Mouse (Mus musculus) megakaryocyte-erythroid progenitor cell, adult 5-6 weeks (primary cell): ENCODE results near the gene Tpp1. TPM values are rescaled to one million over a fixed set of nuclear protein-coding genes. Genes with fewer than 3 reads are reported as not detected.

Experiments used
- ATAC-seq: replicated peaks from 2 replicates; pipeline ENCODE4 v1.8.0; 2016; ENCODE audit warnings: mild to moderate bottlenecking, inconsistent platforms; ENCODE audit not compliant: severe bottlenecking, poor library complexity, low FRiP score, low TSS enrichment
- total RNA-seq, 2 experiments: library from RNA; stranded (forward) in 1 of 2; stranded (reverse) in 1 of 2; fragments of 200-1000, 215-1000 nt in 1 of 2; fragments of >200 nt in 1 of 2; fragmentation: Nextera tagmentation in 1 of 2; gene quantifications; 2 replicates each; pipeline ENCODE4 v1.2.3; 2014 to 2017

Tpp1 gene
- total RNA-seq (2014; fragmentation: Nextera tagmentation) (80.7 and 98.6 TPM in 2 replicates), total RNA-seq (2017) (26.8 and 37.9 TPM in 2 replicates)

DNA sequence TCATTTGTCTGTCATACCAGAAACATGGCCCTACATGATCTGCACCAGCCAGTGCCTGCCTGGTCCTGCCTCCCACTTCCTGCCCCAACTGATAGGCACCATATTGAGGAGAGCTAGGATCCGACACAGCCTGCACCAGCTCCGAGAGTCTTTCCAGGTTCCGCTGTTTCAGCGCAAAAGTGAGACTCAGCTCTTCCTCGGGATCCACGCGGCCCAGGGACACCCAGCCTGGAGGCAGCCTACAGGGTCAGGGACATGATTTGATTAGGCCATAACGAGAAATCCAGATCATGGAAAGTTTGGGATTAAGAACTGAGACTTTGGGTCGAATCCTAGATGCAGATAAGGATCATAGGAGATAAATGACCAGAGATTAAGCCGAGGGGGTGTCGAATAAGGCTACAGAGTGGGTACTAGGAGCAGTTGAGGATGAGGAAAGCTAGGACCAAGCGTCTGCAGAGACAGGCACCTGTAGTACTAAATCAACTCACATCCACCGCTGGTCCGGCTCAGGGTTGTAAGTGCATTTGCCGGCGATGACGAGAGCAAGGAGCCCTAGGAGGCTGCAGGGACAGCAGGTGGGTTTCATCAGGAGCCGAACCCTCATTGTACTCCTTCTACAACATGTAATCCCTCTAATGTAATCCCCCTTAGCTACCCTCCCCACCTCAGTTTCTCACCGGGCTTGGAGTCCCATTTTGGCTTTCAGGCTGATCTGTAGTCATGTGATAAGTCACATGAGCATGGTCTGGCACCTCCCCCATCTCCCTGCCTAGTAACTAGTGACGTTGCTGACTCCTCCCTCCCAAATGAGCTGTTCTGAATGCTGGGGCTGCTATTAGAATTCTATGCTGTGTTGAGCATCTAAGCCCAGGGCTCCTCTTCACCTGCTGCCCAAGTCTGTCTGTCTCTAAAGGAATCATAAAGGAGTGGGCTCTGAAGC lies at the start of gene Tpp1:
Tpp1 (minus strand) TSS at position 745 of the 943 bp plus-strand sequence.
- peak; percentile 95 for ATAC-seq

DNA sequence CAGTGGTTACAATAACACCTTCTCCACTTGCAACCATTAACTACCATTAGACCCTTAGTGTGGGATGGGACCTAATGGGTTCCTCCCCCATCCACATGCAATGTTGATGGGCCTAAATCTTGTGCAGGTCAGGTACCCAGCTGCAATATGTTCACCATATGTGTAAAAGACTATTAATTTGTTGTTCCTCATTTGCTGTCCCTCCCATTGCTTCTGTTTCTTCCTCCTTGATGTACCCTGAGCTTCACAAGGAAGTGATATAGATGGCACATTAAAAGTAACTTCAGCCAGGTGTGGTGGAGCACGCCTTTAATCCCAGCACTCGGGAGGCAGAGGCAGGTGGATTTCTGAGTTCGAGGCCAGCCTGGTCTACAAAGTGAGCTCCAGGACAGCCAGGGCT lies 44.9 kb upstream of the Tpp1 start:
- ATAC-seq = no peak

DNA sequence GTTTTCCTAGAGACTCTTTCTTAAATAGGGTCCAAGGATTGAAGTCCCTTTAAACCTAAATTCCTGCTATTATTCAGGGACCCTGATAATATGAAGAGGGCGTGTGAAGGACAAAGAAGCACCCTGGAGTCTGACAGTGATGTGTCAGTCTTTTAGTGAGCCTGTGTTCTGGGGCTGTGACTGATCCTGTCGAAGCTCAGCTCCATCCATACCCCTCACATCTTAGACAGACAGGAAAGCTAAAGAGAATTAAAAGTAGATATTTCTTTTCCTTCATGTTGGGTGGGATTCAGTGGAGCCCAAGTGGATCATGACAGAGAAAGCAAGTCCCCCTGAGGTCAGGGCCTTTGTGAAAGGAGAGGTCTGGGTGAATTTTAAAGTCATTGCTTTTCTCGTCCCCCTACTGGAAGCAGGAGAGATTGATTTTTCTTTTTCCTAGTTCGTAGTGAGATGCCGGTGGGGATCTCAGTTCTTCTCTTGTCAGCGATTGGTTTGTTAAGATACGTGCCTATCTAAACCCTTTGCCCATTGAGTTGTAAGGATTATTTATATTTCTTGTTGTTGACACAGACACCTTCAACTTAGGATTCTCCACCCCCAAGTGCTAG lies 43.8 kb upstream of the Tpp1 start:
- peak; percentile 71 for ATAC-seq

DNA sequence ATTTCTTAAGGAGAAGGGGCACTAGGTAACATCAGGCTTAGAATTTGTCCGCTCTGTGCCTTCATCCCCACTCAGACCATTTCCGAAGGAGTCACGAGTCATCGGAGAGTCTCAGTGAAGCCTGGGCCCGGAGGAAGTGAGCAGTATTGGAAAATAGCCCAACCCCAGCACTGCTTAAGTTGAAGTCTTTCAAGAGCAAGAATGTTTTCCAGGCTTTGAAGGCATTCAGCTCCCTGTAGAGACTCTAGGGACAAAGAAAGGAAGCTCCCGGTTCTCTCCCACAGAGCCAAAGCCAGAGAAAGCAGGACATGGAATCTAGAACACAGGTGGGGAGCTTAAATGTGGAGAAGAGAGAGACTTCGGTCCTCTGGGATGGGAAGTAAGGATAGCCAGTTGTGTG lies 41.7 kb upstream of the Tpp1 start:
- no peak for ATAC-seq

- ATAC-seq = no peak
These were observed 39.1 kb upstream of the Tpp1 start for GRCm38 (mm10) chr7:105791147-105791546.

DNA sequence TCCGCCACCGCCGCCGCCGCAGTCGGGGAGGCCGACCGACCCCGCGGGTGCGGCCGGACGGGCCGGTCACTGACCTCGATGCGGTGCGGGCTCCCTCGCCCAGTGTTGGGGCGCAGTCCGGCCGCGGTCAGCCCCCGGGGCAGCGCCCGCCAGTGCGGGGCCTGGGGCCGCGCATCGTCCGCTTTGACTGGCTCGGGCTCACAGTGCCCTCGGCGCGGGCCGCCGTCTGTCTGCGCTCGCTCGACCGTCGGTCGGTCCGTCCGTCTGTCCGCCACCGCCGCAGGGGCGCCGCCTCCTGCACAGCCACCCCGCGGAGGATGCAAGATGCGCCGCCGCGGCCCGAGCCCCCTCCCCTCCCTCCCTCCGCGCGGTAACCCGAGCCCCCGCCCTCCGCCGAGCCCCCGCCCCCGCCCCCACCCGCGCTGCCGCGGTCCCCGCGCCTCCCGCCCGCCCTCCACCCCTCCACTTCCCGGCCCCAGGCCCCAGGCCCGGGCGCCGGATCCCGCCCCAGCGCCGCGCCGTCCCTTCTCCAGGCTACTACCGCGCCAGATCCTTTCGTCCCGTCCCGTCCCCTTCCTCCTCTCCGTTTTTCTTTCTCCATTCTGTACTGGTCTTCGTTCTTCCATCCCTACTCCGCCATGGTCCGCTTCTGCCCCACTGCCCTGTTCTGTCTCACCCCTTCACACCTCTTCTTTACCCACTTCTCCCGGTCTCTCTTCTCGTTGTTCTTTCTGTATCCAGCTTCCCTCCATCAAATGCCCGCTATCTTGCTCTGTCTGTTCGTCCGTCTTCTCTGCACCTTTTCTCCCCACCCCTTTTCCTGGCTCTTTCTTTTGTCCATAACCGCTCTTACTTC lies 35.5 kb upstream of the Tpp1 start, which contains the start of gene Dchs1:
Dchs1 (minus strand) TSS at position 370 of the 856 bp plus-strand sequence.
- ATAC-seq = no peak

GRCm38 (mm10) chr7:105786506-105787284 lies 34.7 kb upstream of the Tpp1 start:
- ATAC-seq = 0 out of 2 replicates have a peak, but pooled peaks have one; percentile 8

DNA sequence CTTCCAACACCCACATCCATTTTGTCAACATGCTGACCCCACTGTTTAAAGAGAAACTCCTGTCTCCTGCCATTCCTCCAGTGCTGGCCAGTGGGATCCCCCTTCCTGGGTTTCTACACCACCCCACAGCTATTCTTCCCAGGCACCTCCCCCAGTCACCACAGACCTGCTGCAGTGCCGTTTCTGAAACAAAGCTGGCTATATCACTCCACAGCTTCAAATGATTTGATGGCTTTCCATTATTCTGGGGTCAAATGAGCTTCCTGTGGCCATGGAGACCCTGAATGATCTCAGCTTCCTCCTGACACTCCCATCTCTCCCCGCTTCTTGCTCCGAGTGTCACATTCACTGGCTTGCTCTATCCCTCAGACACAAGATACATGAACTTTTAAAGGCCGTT lies 32.5 kb upstream of the Tpp1 start:
- ATAC-seq = no peak

GRCm38 (mm10) chr7:105783861-105784260 lies 31.8 kb upstream of the Tpp1 start:
- ATAC-seq = no peak

GRCm38 (mm10) chr7:105778553-105779265 lies 26.7 kb upstream of the Tpp1 start:
- ATAC-seq = no peak

DNA sequence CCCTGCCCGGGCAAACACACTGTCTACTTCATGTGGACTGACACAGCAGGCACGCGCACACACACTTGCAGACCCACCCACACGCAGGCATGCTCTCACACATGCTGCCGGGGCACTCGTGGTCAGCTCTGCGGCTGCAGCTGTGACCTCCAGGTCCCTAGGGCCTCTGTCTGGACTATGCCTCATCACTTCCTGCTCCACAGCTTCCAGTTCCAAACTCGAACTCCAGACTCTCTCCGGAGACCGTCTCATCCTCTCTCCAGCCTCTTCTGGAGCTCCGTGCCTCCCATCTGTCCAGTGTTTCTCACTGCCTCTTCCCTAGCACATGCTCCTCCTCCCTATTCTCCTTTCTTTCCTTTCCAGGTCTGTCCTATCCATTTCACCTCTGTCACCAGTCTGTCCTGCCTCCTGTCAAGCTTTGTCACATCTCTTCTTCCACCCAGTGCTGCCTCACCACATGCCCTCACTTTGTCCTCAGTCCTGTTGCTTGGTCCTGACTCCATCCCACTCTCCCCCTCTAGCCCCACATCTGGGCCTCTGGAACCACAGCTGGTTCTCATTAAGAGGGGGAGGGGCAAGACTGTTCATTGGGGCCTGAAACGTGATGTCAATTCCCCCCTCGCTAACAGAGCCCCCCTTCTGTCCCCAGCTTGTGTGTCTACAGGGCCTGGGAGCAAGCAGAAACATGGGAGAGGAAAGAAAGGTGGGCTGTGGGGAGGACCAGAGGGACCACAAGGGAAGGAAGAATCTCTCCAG lies 25.9 kb upstream of the Tpp1 start:
- ATAC-seq = 0 out of 2 replicates have a peak, but pooled peaks have one; percentile 43

DNA sequence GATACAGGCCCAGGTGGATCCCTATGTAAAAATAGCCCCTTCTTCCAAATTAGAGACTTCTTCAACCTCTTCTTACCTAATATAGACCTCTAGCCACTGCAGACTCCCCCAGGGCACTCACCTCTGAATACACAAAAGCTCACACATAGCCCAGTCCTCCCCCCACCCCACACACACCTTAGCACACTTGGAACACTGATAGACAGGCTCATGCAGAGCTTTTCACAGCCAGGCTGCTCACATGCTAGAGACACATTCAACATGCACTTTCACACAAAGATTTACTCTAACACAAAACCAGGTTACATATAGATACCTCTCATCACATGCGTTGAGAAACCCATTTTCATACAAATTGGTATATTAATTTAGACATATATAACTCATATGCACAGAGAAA lies 25.3 kb upstream of the Tpp1 start:
- ATAC-seq = no peak

DNA sequence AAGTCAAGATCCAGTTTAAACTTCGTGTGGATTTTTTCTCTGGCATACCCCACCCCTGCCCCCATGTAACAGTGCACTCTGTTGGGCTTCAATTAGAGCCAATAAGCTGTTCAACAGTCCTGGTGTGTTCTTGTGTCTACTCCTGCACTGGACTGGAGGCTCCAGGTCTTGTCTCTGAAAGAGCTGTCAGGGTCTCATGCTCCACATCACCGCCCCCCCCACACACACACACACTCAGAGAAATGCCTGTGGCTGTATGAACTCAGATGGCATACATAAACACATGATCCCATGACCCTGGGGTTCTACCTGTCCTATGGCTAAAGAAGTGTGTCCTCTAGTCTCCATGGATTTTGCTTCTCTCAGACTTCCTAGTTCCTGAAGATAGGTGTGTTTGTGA lies 24.0 kb upstream of the Tpp1 start:
- no peak for ATAC-seq

DNA sequence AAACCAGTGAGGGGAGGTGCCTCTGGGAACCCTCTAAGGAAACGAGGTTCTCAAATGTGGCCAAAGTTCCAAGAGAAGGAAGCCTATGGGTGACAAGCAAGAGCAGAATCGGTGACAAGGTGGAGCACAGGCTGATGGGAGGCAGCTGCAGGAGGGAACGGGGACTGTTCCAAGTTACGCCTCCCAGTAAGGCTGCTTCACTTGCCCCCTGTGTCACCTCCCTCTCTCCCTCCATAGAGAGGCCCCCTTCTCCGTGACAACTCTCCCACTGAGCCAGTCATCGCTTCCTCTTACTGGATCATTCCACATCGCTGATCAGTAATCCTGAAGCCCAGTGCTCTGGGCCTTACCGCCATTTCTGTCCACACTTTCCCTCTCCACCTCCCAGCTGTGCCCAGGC lies 22.6 kb upstream of the Tpp1 start:
- ATAC-seq = no peak

DNA sequence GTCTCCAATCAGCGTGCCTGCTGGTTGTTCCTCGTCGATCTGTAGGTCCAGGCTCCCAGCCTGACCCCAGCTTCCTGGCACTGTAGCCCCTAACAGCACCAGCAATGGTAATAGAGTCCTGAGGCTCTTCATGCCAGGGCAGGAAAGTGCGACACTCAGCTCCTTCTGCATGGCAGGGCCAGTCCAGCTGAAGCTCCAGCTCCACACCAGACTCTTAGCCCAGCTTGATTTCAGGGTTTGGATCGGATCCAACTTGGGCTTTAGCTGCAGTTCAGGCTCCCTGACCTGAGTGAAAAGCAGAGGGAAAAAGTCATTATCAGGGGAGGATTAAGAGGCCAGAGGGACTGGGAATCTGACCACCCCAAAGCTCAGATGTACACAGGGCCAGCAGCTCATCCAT lies 21.0 kb upstream of the Tpp1 start:
- ATAC-seq = no peak

DNA sequence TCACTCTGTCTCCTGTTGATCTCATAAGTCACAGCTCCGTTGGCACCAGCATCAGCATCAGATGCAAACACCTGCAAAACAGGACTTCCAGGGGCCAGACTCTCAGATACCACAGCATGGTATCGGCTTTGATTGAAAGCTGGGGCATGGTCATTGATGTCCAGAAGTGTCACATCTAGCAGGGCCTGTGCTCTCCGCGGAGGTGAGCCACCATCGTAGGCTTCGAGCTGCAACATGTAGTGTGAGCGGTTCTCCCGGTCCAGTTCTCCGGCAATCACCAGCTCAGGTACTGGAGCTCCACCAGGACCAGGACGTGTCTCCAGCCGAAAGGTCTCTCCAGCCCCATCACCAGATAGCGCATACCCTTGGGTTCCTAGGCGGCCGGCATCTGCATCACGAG lies 20.3 kb upstream of the Tpp1 start:
- no peak for ATAC-seq

GRCm38 (mm10) chr7:105769959-105770358 lies 17.9 kb upstream of the Tpp1 start:
- ATAC-seq = no peak

GRCm38 (mm10) chr7:105767729-105768165 lies 15.7 kb upstream of the Tpp1 start:
- ATAC-seq = no peak
